8 mouse cellular contexts compared by ENCODE assay signal in the genomic region with DNA sequence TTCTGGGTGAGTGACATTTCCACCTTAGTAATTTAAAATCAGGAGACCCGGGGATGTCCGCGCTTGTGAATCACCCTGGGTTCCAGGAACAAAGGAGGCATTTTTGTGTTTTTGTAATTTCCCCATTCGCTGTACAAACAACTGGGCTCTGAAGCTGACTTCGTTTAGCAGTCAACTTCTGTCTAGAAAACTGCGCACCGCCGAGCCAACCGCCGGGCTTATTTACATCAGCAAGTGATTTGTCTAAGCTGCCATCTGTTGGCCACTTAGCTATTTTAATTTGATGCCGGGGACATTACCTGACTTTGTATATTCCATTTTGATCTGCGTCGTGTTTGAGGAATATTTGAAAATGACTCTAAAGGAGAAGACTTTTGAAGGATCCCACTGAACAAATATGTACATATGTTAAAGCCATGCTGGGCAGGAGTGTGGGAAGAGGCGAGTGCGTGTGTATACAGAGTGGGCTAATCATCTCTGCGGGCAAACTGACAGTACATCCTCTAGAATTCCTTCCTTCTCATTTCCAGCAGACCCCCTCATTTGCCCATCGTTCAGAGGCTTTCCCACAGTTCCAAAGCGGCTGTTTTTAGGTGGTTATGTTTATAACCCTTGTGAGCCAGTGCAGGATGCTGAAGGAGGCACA.
A peak's percentile ranks its signal among the peaks of the same experiment; 100 is the strongest.
DNase-seq lines count a peak whose midpoint lies in the region; ATAC-seq and TF ChIP-seq lines count a peak whose summit lies in the region.
"Had no signal": no experiment of that assay in that cellular context is flagged by ENCODE, and none has a peak within 500 bp of the region (broad histone marks: within the 10 kb centered on the region; RNA-seq: fewer than 3 reads in every experiment).

No protein-coding gene starts in this region.

- H3K36me3 ChIP-seq in embryonic facial prominence, embryonic 15.5 days, result no peaks in the 10 kb centered on the region
- no peaks in the 10 kb centered on the region for H3K36me3 ChIP-seq in limb, embryonic 14.5 days (ENCODE audit: control insufficient read depth, insufficient read depth, low read length)
- no peaks in the 10 kb centered on the region for H3K36me3 ChIP-seq in liver, postnatal 0 days (replicated peaks; ENCODE audit: insufficient read depth, low read length)

- no peak for TF ChIP-seq POLR2A in limb, embryonic 14.5 days (IDR thresholded peaks at IDR 0.05; ENCODE audit: borderline replicate concordance, extremely low read depth, insufficient read depth, insufficient read length)

- peak overlapping the region; percentile 24; the same call in 1 of the 2 replicates for H3K4me2 ChIP-seq in embryonic facial prominence, embryonic 15.5 days (replicated peaks)
- peak overlapping the region; percentile 26 for H3K4me2 ChIP-seq in limb, embryonic 14.5 days (replicated peaks; ENCODE audit: low read depth, low read length, severe bottlenecking)
- no peak overlapping the region for H3K4me2 ChIP-seq in liver, postnatal 0 days (ENCODE audit: low read depth, low read length)

- H3K4me1 ChIP-seq in embryonic facial prominence, embryonic 15.5 days, result peaks cover 18% of the 10 kb centered on the region
- H3K4me1 ChIP-seq in limb, embryonic 14.5 days (ENCODE audit: control insufficient read depth, insufficient read depth, low read length), result peaks cover 21% of the 10 kb centered on the region
- no peaks in the 10 kb centered on the region for H3K4me1 ChIP-seq in liver, postnatal 0 days (ENCODE audit: insufficient read depth)

- no peak overlapping the region for H3K27ac ChIP-seq in embryonic facial prominence, embryonic 15.5 days (replicated peaks)
- H3K27ac ChIP-seq in limb, embryonic 14.5 days (replicated peaks; ENCODE audit: low read depth, low read length), result no peak overlapping the region
- H3K27ac ChIP-seq in liver, postnatal 0 days (ENCODE audit: low read depth), result no peak overlapping the region

- no peak for ATAC-seq in embryonic facial prominence, embryonic 15.5 days (ENCODE audit: insufficient number of reproducible peaks, low FRiP score, low TSS enrichment, low read depth)
- no peak for ATAC-seq in limb, embryonic 14.5 days (ENCODE audit: low FRiP score, low read depth)
- no peak for ATAC-seq in megakaryocyte, adult 5-6 weeks (ENCODE audit: poor library complexity, severe bottlenecking)
- ATAC-seq in liver, postnatal 0 days, result no peak

- peak; percentile 17 for DNase-seq in right cerebral cortex, postnatal 14 days
- DNase-seq in right cerebral cortex, postnatal 25 days, result no peak
- no peak for DNase-seq in limb, embryonic 14.5 days (ENCODE audit: low spot score)
- DNase-seq in thymus, postnatal 10 days (ENCODE audit: low spot score in 2 of 2), result no peak
- no peak for DNase-seq in liver, postnatal 0 days
- DNase-seq: kidney, adult 8-10 months had no signal

- WGBS in embryonic facial prominence, embryonic 15.5 days, result 27% methylated on average over 18 of the region's 18 CpGs
- 38% methylated on average over 18 of the region's 18 CpGs for WGBS in limb, embryonic 14.5 days
- WGBS in liver, postnatal 0 days (ENCODE audit: insufficient replicate concordance), result 42% methylated on average over 18 of the region's 18 CpGs

- H3K9me3 ChIP-seq in embryonic facial prominence, embryonic 15.5 days (replicated peaks), result no peaks in the 10 kb centered on the region
- no peaks in the 10 kb centered on the region for H3K9me3 ChIP-seq in limb, embryonic 14.5 days (ENCODE audit: control insufficient read depth, low read length)
- H3K9me3 ChIP-seq in liver, postnatal 0 days (ENCODE audit: low read length), result no peaks in the 10 kb centered on the region

- no peak overlapping the region; the same call in 1 of the 2 replicates for H3K4me3 ChIP-seq in embryonic facial prominence, embryonic 15.5 days (replicated peaks)
- no peak overlapping the region for H3K4me3 ChIP-seq in limb, embryonic 14.5 days (replicated peaks; ENCODE audit: low read length)
- no peak overlapping the region for H3K4me3 ChIP-seq in liver, postnatal 0 days (ENCODE audit: low read depth, low read length)

- H3K27me3 ChIP-seq in embryonic facial prominence, embryonic 15.5 days, result peaks cover 25% of the 10 kb centered on the region
- H3K27me3 ChIP-seq in limb, embryonic 14.5 days (ENCODE audit: control insufficient read depth, insufficient read depth, low read length), result no peaks in the 10 kb centered on the region
- 0 out of 2 replicates have a peak, but pooled peaks cover 4% of the 10 kb centered on the region for H3K27me3 ChIP-seq in liver, postnatal 0 days (ENCODE audit: insufficient read depth, low read length)

- TF ChIP-seq CTCF in liver, postnatal 0 days (IDR thresholded peaks at IDR 0.05; ENCODE audit: low read depth), result no peak

- TF ChIP-seq EP300 in liver, postnatal 0 days (IDR thresholded peaks at IDR 0.05; ENCODE audit: low read depth), result no peak

- no peak overlapping the region for H3K9ac ChIP-seq in embryonic facial prominence, embryonic 15.5 days
- H3K9ac ChIP-seq in limb, embryonic 14.5 days (ENCODE audit: low read depth, low read length, severe bottlenecking), result 0 out of 2 replicates have a peak overlapping the region, but pooled peaks have one; percentile 12
- no peak overlapping the region for H3K9ac ChIP-seq in liver, postnatal 0 days (replicated peaks)
